Mouse (Mus musculus) lung, postnatal 0 days (tissue): Measurements from ENCODE around the gene Hells.

ENCODE experiments used
- CTCF ChIP-seq: IDR thresholded peaks from 2 replicates; pipeline ENCODE4 v1.5.1; 2016; ENCODE audit warnings: antibody characterized with exemption, mild to moderate bottlenecking
- EP300 ChIP-seq: IDR thresholded peaks from 2 replicates; pipeline ENCODE4 v1.6.1; 2016; ENCODE audit warnings: antibody characterized with exemption, mild to moderate bottlenecking, control low read depth

DNA sequence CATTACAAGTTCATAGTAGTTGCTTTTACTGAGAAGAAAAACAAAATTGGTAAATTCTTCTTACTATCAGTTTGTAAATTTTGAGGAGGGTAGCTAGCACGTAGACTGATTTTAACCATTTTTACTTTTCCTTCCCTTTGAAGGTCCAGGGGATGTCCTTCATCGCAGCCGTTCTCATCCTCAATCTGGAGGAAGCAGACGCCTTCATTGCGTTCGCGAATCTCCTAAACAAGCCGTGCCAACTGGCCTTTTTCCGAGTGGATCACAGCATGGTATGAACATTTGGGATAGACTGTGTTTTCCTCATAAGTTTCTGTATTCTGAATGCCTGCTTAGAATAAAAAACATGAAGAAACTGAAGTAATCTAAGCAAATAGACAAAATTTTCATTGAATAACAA, 16.9 kb upstream of the Hells start:
- TF ChIP-seq CTCF (no peak), EP300 (no peak)
